Mouse (Mus musculus) adrenal gland, postnatal 14 days (tissue): ENCODE measurements at regions not wholly inside any gene's neighbourhood (a gene's known extent, or its start where the extent isn't known, plus 50 kb on each side); places are given as distances from the start of the nearest gene placed in this dataset.

Experiments used
- DNase-seq: peaks from one replicate; pipeline ENCODE4 v3.0.0; 2021; ENCODE audit warnings: mixed read lengths

- DNase-seq, result no peak
Measured at GRCm38 (mm10) chr4:84224556-84224955, 450.5 kb downstream of the Bnc2 start.
